Mouse (Mus musculus): ENCODE measurements around the gene Vps26c. TPM values are rescaled to one million over a fixed set of nuclear protein-coding genes. Genes with fewer than 3 reads are reported as not detected.
"Not testable (repeated sequence)": the region's sequence is repeated elsewhere in the genome, so short reads cannot be mapped to it uniquely, and the experiment has no call there.

The Vps26c gene
- polyA plus RNA-seq, 1 experiment: 72.5 TPM

- TF ChIP-seq POLR2A (IDR thresholded peaks at IDR 0.05; ENCODE audit: borderline replicate concordance, extremely low read depth, insufficient read depth, insufficient read length, poor library complexity, severe bottlenecking) (no peak), CTCF (IDR thresholded peaks at IDR 0.05; ENCODE audit: borderline replicate concordance, extremely low read depth, insufficient read depth, insufficient read length) (no peak)
- no peak for DNase-seq (ENCODE audit: low read depth)
Observed at GRCm38 (mm10) chr16:94523594-94524377, 2.8 kb downstream of the Vps26c start.

GRCm38 (mm10) chr16:94519028-94519427 is 7.6 kb downstream of the Vps26c start:
- TF ChIP-seq POLR2A (IDR thresholded peaks at IDR 0.05; ENCODE audit: borderline replicate concordance, extremely low read depth, insufficient read depth, insufficient read length, poor library complexity, severe bottlenecking) (no peak), CTCF (IDR thresholded peaks at IDR 0.05; ENCODE audit: borderline replicate concordance, extremely low read depth, insufficient read depth, insufficient read length) (no peak)
- no peak for DNase-seq (ENCODE audit: low read depth)

DNA sequence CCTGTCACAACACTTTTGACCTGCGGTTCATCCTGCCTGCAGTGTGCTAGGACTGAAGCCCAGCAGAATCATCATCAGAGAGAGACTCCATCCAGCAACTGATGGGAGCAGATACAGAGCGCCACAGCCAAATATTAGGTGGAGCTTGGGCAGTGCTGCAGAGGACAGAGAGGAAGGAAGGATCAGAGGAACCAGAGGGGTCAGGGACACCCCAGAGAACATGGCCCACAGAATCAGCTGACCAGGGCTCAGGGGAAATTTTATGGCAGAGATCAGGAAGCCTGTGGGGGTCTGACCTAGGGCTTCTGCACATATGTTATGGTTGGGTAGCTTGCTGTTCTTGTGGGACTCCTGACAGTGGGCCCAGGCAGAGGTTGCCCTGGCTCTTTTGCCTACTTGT is 9.0 kb downstream of the Vps26c start:
- TF ChIP-seq CTCF (IDR thresholded peaks at IDR 0.05; ENCODE audit: borderline replicate concordance, extremely low read depth, insufficient read depth, insufficient read length) (no peak), POLR2A (IDR thresholded peaks at IDR 0.05; ENCODE audit: borderline replicate concordance, extremely low read depth, insufficient read depth, insufficient read length, poor library complexity, severe bottlenecking) (no peak)
- DNase-seq (ENCODE audit: low read depth): no peak

- DNase-seq (ENCODE audit: low read depth): no peak
- TF ChIP-seq CTCF (IDR thresholded peaks at IDR 0.05; ENCODE audit: borderline replicate concordance, extremely low read depth, insufficient read depth, insufficient read length) (no peak), POLR2A (IDR thresholded peaks at IDR 0.05; ENCODE audit: borderline replicate concordance, extremely low read depth, insufficient read depth, insufficient read length, poor library complexity, severe bottlenecking) (no peak)
Observed at GRCm38 (mm10) chr16:94509983-94510382, 16.6 kb downstream of the Vps26c start.

DNA sequence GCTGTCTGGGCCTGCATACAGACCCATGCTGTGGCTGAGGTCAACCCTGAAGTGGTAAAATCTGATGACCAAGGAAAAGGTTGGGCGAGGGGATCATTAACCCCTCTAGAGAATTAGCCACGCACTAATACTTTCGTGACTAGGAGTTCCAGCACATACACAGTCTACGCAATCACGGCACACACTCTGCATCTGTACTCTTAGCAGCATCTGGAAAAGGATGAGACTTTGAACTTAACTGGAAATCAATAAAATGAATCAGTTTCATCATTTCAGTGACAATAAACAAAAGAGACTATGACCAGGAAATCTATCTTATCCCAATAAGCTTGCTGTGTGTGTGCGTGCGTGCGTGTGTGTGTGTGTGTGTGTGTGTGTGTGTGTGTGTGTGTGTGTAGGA is 17.9 kb downstream of the Vps26c start:
- DNase-seq (ENCODE audit: low read depth): no peak
- TF ChIP-seq POLR2A (IDR thresholded peaks at IDR 0.05; ENCODE audit: borderline replicate concordance, extremely low read depth, insufficient read depth, insufficient read length, poor library complexity, severe bottlenecking) (no peak), CTCF (IDR thresholded peaks at IDR 0.05; ENCODE audit: borderline replicate concordance, extremely low read depth, insufficient read depth, insufficient read length) (no peak)

- TF ChIP-seq POLR2A (IDR thresholded peaks at IDR 0.05; ENCODE audit: borderline replicate concordance, extremely low read depth, insufficient read depth, insufficient read length, poor library complexity, severe bottlenecking): no peak
- no peak for DNase-seq (ENCODE audit: low read depth)
Observed at GRCm38 (mm10) chr16:94507071-94507470, 19.6 kb downstream of the Vps26c start.

DNA sequence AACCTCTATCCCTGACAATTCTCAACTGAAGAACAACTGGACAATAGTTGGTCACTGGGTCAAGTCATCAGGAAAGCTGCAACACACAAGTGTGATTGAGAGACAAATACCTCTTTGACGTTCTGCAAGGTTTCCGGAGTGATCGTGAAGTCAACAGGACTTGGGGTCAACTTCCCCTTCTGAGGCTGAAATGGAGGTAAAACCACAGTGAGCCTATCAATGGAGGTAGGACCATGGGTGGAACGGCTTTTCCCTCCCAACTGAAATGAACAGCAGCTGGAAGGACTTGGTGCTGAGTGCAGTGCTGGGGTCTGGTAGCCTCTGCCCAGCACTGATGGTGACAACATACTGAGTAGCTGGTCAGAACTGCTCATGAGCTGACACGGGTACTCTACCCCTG is 22.4 kb downstream of the Vps26c start:
- DNase-seq (ENCODE audit: low read depth): no peak
- TF ChIP-seq CTCF (IDR thresholded peaks at IDR 0.05; ENCODE audit: borderline replicate concordance, extremely low read depth, insufficient read depth, insufficient read length) (no peak), POLR2A (IDR thresholded peaks at IDR 0.05; ENCODE audit: borderline replicate concordance, extremely low read depth, insufficient read depth, insufficient read length, poor library complexity, severe bottlenecking) (no peak)

DNA sequence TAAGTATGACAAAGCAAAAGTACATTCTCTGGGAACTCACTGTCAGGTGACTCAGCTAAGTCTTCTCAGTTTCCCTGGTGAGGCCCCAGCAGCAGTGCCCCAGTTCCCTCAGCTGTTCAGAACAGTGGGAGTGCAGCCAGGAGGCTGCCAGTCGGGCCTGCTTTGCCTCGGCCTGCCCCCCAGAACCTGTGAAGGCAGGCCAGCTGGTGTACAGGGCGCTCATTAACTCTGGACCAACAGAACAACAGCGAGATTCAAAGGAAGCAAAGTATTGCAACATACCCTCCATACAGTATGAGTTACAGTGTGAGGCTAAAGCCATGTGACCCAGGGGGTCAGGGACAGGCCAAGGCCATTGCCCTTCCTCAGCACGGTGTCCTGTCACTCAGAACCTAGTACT is 28.7 kb downstream of the Vps26c start:
- peak; percentile 32 for DNase-seq (ENCODE audit: low read depth)
- no peak for TF ChIP-seq POLR2A (IDR thresholded peaks at IDR 0.05; ENCODE audit: borderline replicate concordance, extremely low read depth, insufficient read depth, insufficient read length, poor library complexity, severe bottlenecking)
- no peak for TF ChIP-seq CTCF (IDR thresholded peaks at IDR 0.05; ENCODE audit: borderline replicate concordance, extremely low read depth, insufficient read depth, insufficient read length)

DNA sequence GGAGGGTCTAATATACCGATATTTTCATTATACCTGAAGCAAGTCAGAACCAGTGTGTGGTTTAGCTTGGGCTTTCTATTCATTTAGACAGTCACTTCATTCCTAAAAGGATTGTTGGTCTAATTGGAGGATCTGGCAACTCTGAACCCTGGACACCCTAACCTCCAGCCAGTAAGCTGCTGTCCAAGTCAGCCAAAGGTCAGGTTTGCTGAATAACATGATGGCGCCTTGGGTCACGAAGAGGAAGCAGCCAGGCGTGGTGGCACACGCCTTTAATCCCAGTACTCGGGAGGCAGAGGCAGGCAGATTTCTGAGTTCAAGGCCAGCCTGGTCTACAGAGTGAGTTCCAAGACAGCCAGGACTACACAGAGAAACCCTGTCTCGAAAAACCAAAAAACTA is 29.5 kb downstream of the Vps26c start:
- DNase-seq (ENCODE audit: low read depth): not testable (repeated sequence)

GRCm38 (mm10) chr16:94489326-94489725 is 37.3 kb downstream of the Vps26c start:
- no peak for TF ChIP-seq POLR2A (IDR thresholded peaks at IDR 0.05; ENCODE audit: borderline replicate concordance, extremely low read depth, insufficient read depth, insufficient read length, poor library complexity, severe bottlenecking)
- TF ChIP-seq CTCF (IDR thresholded peaks at IDR 0.05; ENCODE audit: borderline replicate concordance, extremely low read depth, insufficient read depth, insufficient read length): no peak
- DNase-seq (ENCODE audit: low read depth): no peak

DNA sequence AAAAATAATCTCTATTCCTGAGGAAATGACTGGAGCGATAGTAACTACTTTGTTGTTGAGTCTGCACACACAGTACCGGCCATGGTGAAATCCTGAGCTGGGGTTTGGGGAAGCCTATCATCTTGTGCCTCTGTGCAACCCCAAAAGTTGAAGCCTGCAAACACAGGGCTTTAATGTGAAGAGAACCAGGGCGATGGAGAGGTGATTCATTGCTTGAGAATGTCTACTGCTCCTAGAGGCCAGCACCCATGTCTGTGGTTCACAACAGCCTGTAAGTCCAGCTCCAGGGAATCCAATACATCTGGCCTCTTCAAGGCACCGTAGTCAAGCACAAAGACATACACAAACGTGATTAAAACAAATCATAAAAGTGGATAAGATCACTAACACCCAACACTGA is 39.3 kb downstream of the Vps26c start:
- no peak for DNase-seq (ENCODE audit: low read depth)
- TF ChIP-seq POLR2A (IDR thresholded peaks at IDR 0.05; ENCODE audit: borderline replicate concordance, extremely low read depth, insufficient read depth, insufficient read length, poor library complexity, severe bottlenecking): no peak

DNA sequence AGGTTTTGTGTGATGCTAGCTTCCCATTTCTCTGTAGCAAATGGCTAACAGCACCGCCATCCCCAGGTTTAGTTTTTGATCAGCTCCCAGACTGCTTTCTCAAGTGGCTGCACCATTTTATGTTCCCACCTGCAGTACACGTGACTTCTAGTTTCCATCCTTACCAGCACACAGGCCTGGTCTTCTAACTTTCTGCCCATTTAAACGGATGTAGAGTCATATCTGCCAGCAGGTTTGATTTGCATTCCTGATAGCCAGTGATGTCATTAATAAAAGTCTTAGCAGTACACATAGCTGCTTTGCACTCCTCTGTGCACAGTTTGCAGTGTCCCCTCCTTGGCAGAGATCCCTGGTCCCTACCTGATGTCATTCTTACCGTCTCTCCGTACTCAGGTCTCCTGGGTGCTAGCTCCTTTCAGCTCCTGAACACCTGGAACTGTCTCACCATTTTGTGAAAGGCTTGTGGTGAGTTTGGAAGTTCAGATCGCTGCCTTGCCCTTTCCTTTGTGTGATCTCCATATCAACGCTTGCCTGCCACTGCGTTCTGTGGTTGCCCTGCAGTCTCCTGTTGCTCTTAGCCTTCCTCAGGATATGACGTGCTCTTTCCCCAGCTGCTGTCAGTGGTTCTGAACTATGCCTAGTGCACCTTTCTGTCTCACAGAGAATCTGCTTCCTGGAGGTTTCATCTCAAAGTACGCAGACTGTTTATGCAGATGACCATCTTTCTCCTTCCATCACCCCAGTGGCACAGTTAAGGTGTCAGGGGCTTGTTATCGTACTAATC is 41.7 kb downstream of the Vps26c start:
- TF ChIP-seq POLR2A (IDR thresholded peaks at IDR 0.05; ENCODE audit: borderline replicate concordance, extremely low read depth, insufficient read depth, insufficient read length, poor library complexity, severe bottlenecking) (no peak), CTCF (IDR thresholded peaks at IDR 0.05; ENCODE audit: borderline replicate concordance, extremely low read depth, insufficient read depth, insufficient read length) (no peak)

More for the DNA sequence above, 41.7 kb downstream of the Vps26c start:
- DNase-seq (ENCODE audit: low read depth): no peak
